ENCODE assay signal across 24 mouse cellular contexts in genomic region chr4:141724594-141724993, GRCm38 (mm10). TPM values are rescaled to one million over a fixed set of nuclear protein-coding genes. Genes with fewer than 3 reads are reported as not detected.
DNase-seq lines count a peak whose midpoint lies in the region; ATAC-seq and TF ChIP-seq lines count a peak whose summit lies in the region.
"Had no signal": no experiment of that assay in that cellular context is flagged by ENCODE, and none has a peak within 500 bp of the region (broad histone marks: within the 10 kb centered on the region; RNA-seq: fewer than 3 reads in every experiment).

No protein-coding gene starts in this region.

- DNase-seq in heart, adult 11 months, result peak; percentile 92
- DNase-seq in kidney, postnatal 0 days (ENCODE audit: low spot score), result peak; percentile 18
- no peak for DNase-seq in kidney, adult 18-20 months
- no peak for DNase-seq in midbrain, embryonic 14.5 days
- DNase-seq: adrenal gland, postnatal 14 days; forebrain, postnatal 0 days; kidney, postnatal 10 days; layer of hippocampus, adult 9-11 months; right cerebral cortex, postnatal 14 days; thymus, postnatal 14 days had no signal

- H3K79me2 ChIP-seq in macrophage (ENCODE audit: inconsistent target), result peaks cover 32% of the 10 kb centered on the region

- ATAC-seq in heart, embryonic 11.5 days (replicated peaks; ENCODE audit: insufficient number of reproducible peaks, low FRiP score, low TSS enrichment), result no peak
- ATAC-seq in kidney, postnatal 0 days (replicated peaks; ENCODE audit: low FRiP score, low read depth), result no peak
- peak; percentile 27 for ATAC-seq in granulocyte monocyte progenitor cell, adult 5-6 weeks (replicated peaks; ENCODE audit: poor library complexity, severe bottlenecking)
- ATAC-seq in forebrain, embryonic 15.5 days (replicated peaks), result no peak
- ATAC-seq in midbrain, embryonic 14.5 days (ENCODE audit: low FRiP score, low TSS enrichment), result no peak
- ATAC-seq: activated CD4-positive, CD25-positive, alpha-beta regulatory T cell, adult 4 months; forebrain, postnatal 0 days; Patski had no signal

- H3K9me3 ChIP-seq in heart, embryonic 11.5 days (replicated peaks; ENCODE audit: control insufficient read depth, low read length), result peaks cover 3% of the 10 kb centered on the region; the same call in 1 of the 2 replicates
- no peaks in the 10 kb centered on the region for H3K9me3 ChIP-seq in kidney, postnatal 0 days (replicated peaks; ENCODE audit: low read length)
- no peaks in the 10 kb centered on the region for H3K9me3 ChIP-seq in forebrain, embryonic 15.5 days
- no peaks in the 10 kb centered on the region for H3K9me3 ChIP-seq in midbrain, embryonic 14.5 days (ENCODE audit: control insufficient read depth, low read length)
- H3K9me3 ChIP-seq: heart, embryonic 10.5 days; limb, embryonic 12.5 days had no signal

- no peak for TF ChIP-seq CTCF in kidney, postnatal 0 days (IDR thresholded peaks at IDR 0.05; ENCODE audit: low read depth)

- H3K4me2 ChIP-seq in heart, embryonic 11.5 days, result no peak overlapping the region
- no peak overlapping the region for H3K4me2 ChIP-seq in kidney, postnatal 0 days (ENCODE audit: low read length)
- no peak overlapping the region for H3K4me2 ChIP-seq in forebrain, embryonic 15.5 days (replicated peaks)
- no peak overlapping the region for H3K4me2 ChIP-seq in midbrain, embryonic 14.5 days (ENCODE audit: low read length)

- H3K27ac ChIP-seq in heart, embryonic 11.5 days (ENCODE audit: low read depth, low read length), result no peak overlapping the region
- no peak overlapping the region for H3K27ac ChIP-seq in kidney, postnatal 0 days
- H3K27ac ChIP-seq in macrophage, result peak overlapping the region; percentile 54
- no peak overlapping the region for H3K27ac ChIP-seq in forebrain, embryonic 15.5 days (replicated peaks)
- H3K27ac ChIP-seq in midbrain, embryonic 14.5 days (replicated peaks; ENCODE audit: low read depth, low read length), result no peak overlapping the region
- H3K27ac ChIP-seq: hindbrain, postnatal 0 days; limb, embryonic 12.5 days had no signal

- 66% methylated on average over 11 of the region's 11 CpGs for WGBS in heart, embryonic 11.5 days (ENCODE audit: insufficient replicate concordance)
- WGBS in kidney, postnatal 0 days, result 34% methylated on average over 11 of the region's 11 CpGs
- WGBS in macrophage (ENCODE audit: missing documents), result 19% methylated on average over 9 of the region's 11 CpGs
- WGBS in forebrain, embryonic 15.5 days, result 72% methylated on average over 11 of the region's 11 CpGs
- WGBS in midbrain, embryonic 14.5 days, result 64% methylated on average over 11 of the region's 11 CpGs

- H3K9ac ChIP-seq in heart, embryonic 11.5 days (ENCODE audit: low read depth, low read length), result no peak overlapping the region
- H3K9ac ChIP-seq in kidney, postnatal 0 days (ENCODE audit: low read depth, low read length), result no peak overlapping the region
- no peak overlapping the region for H3K9ac ChIP-seq in forebrain, embryonic 15.5 days (replicated peaks)
- no peak overlapping the region for H3K9ac ChIP-seq in midbrain, embryonic 14.5 days (replicated peaks; ENCODE audit: low read length)
- H3K9ac ChIP-seq: limb, embryonic 12.5 days had no signal

- peaks cover 5% of the 10 kb centered on the region; the same call in 1 of the 2 replicates for H3K36me3 ChIP-seq in heart, embryonic 11.5 days (ENCODE audit: control insufficient read depth, insufficient read depth, low read length)
- no peaks in the 10 kb centered on the region for H3K36me3 ChIP-seq in kidney, postnatal 0 days (ENCODE audit: insufficient read depth, low read length)
- no peaks in the 10 kb centered on the region for H3K36me3 ChIP-seq in macrophage (ENCODE audit: inconsistent target)
- peaks cover 5% of the 10 kb centered on the region; the same call in 1 of the 2 replicates for H3K36me3 ChIP-seq in forebrain, embryonic 15.5 days
- H3K36me3 ChIP-seq in midbrain, embryonic 14.5 days (ENCODE audit: control insufficient read depth, insufficient read depth, low read length), result no peaks in the 10 kb centered on the region

- peaks cover 17% of the 10 kb centered on the region for H3K4me1 ChIP-seq in heart, embryonic 11.5 days (ENCODE audit: control insufficient read depth, insufficient read depth, low read length)
- H3K4me1 ChIP-seq in kidney, postnatal 0 days (replicated peaks; ENCODE audit: insufficient read depth, low read length), result peaks cover 23% of the 10 kb centered on the region; the same call in 1 of the 2 replicates
- peaks cover 21% of the 10 kb centered on the region for H3K4me1 ChIP-seq in forebrain, embryonic 15.5 days
- H3K4me1 ChIP-seq in midbrain, embryonic 14.5 days (ENCODE audit: control insufficient read depth, insufficient read depth, low read length), result peaks cover 13% of the 10 kb centered on the region

- H3K4me3 ChIP-seq in heart, embryonic 11.5 days (ENCODE audit: low read depth, low read length), result no peak overlapping the region
- H3K4me3 ChIP-seq in kidney, postnatal 0 days (replicated peaks; ENCODE audit: low read depth, low read length), result no peak overlapping the region
- no peak overlapping the region for H3K4me3 ChIP-seq in macrophage (ENCODE audit: inconsistent target)
- no peak overlapping the region for H3K4me3 ChIP-seq in forebrain, embryonic 15.5 days
- H3K4me3 ChIP-seq in midbrain, embryonic 14.5 days (replicated peaks; ENCODE audit: low read depth, low read length), result no peak overlapping the region
- H3K4me3 ChIP-seq: limb, embryonic 12.5 days had no signal

- H3K27me3 ChIP-seq in heart, embryonic 11.5 days (ENCODE audit: control insufficient read depth, insufficient read depth, low read length), result no peaks in the 10 kb centered on the region
- no peaks in the 10 kb centered on the region for H3K27me3 ChIP-seq in kidney, postnatal 0 days (ENCODE audit: insufficient read depth, low read length)
- no peaks in the 10 kb centered on the region for H3K27me3 ChIP-seq in forebrain, embryonic 15.5 days
- no peaks in the 10 kb centered on the region for H3K27me3 ChIP-seq in midbrain, embryonic 14.5 days (ENCODE audit: control insufficient read depth, insufficient read depth, low read length)
- H3K27me3 ChIP-seq: limb, embryonic 12.5 days; Patski had no signal

RNA-seq across cellular contexts. Expression of gene Ddi2, which starts 1.4 kb away (rescaled TPM):
- 13.5 and 13.7 TPM in 2 replicates for polyA plus RNA-seq in heart, embryonic 11.5 days (2014; fragmentation: Nextera tagmentation; extraction: Ambion mirVana)
- 16.4 and 16.8 TPM in 2 replicates for polyA plus RNA-seq in kidney, postnatal 0 days (2015; fragmentation: Nextera tagmentation; extraction: Ambion mirVana)
- 27.4 and 32.9 TPM in 2 replicates for total RNA-seq in granulocyte monocyte progenitor cell, adult 5-6 weeks (2014; fragmentation: Nextera tagmentation)
- 26.8 and 32.7 TPM in 2 replicates for total RNA-seq in granulocyte monocyte progenitor cell, adult 5-6 weeks (2017)
- total RNA-seq in macrophage (2018; cell fraction: chromatin; rRNA removed), result 100 to 1,000 TPM in 3 of 26 experiments, 10 to 100 TPM in 22, 1 to 10 TPM in 1; 9.4 to 105 (median 37.6) TPM
- 10 to 100 TPM; 17.7 to 56.8 (median 37.1) TPM for total RNA-seq in macrophage (2018; cell fraction: cytosol; rRNA removed)
- 10 to 100 TPM; 15.4 to 88.8 (median 34.8) TPM for total RNA-seq in macrophage (2018; cell fraction: nucleus; rRNA removed)
- 32.2 to 37.7 TPM (median 33.4 TPM) in 3 replicates for polyA plus RNA-seq in macrophage (2018)
- polyA plus RNA-seq in forebrain, embryonic 15.5 days (2015; fragmentation: Nextera tagmentation; extraction: Ambion mirVana), result 14.6 and 15.3 TPM in 2 replicates
- polyA plus RNA-seq in midbrain, embryonic 14.5 days (2014; fragmentation: Nextera tagmentation; extraction: Ambion mirVana), result 9.6 and 12.9 TPM in 2 replicates

RNA-seq across cellular contexts. Expression of gene Agmat, which starts 21.9 kb away (rescaled TPM):
- 0.80 and 1.0 TPM in 2 replicates for polyA plus RNA-seq in heart, embryonic 11.5 days (2014; fragmentation: Nextera tagmentation; extraction: Ambion mirVana)
- 1.4 and 1.8 TPM in 2 replicates for polyA plus RNA-seq in kidney, postnatal 0 days (2015; fragmentation: Nextera tagmentation; extraction: Ambion mirVana)
- total RNA-seq in granulocyte monocyte progenitor cell, adult 5-6 weeks (2014; fragmentation: Nextera tagmentation), result not detected in 2 replicates
- total RNA-seq in granulocyte monocyte progenitor cell, adult 5-6 weeks (2017), result not detected in 2 replicates
- not detected for total RNA-seq in macrophage (2018; cell fraction: chromatin; rRNA removed)
- not detected for total RNA-seq in macrophage (2018; cell fraction: cytosol; rRNA removed)
- not detected for total RNA-seq in macrophage (2018; cell fraction: nucleus; rRNA removed)
- not detected in 3 replicates for polyA plus RNA-seq in macrophage (2018)
- not detected in 2 replicates for polyA plus RNA-seq in forebrain, embryonic 15.5 days (2015; fragmentation: Nextera tagmentation; extraction: Ambion mirVana)
- polyA plus RNA-seq in midbrain, embryonic 14.5 days (2014; fragmentation: Nextera tagmentation; extraction: Ambion mirVana), result not detected in 2 replicates
- total RNA-seq: forebrain, postnatal 0 days; gastrocnemius, adult 8-10 months; hematopoietic stem cell, adult 5-6 weeks; hindbrain, postnatal 0 days had no signal
- polyA plus RNA-seq: activated CD4-positive, CD25-positive, alpha-beta regulatory T cell, adult 4 months; forebrain, postnatal 0 days; limb, embryonic 12.5 days; neural tube, embryonic 11.5 days; Patski had no signal

RNA-seq across cellular contexts. Expression of gene Rsc1a1, which starts 39.2 kb away (rescaled TPM):
- polyA plus RNA-seq in heart, embryonic 11.5 days (2014; fragmentation: Nextera tagmentation; extraction: Ambion mirVana), result 1.5 TPM in 1 of 2 replicates, not detected in the other
- polyA plus RNA-seq in kidney, postnatal 0 days (2015; fragmentation: Nextera tagmentation; extraction: Ambion mirVana), result not detected in 2 replicates
- total RNA-seq in granulocyte monocyte progenitor cell, adult 5-6 weeks (2014; fragmentation: Nextera tagmentation), result 6.8 and 15.2 TPM in 2 replicates
- total RNA-seq in granulocyte monocyte progenitor cell, adult 5-6 weeks (2017), result 9.5 and 11.3 TPM in 2 replicates
- 10 to 100 TPM in 19 of 26 experiments, 1 to 10 TPM in 7; 2.2 to 51.7 (median 19.7) TPM for total RNA-seq in macrophage (2018; cell fraction: chromatin; rRNA removed)
- 10 to 100 TPM in 1 of 26 experiments, 1 to 10 TPM in 24, under 1 TPM in 1; 0.75 to 11.8 (median 5.1) TPM for total RNA-seq in macrophage (2018; cell fraction: cytosol; rRNA removed)
- total RNA-seq in macrophage (2018; cell fraction: nucleus; rRNA removed), result 10 to 100 TPM in 16 of 26 experiments, 1 to 10 TPM in 9, under 1 TPM in 1; 0.99 to 31.2 (median 14.4) TPM
- 4.2 to 8.9 TPM in 2 of 3 replicates, not detected in the other for polyA plus RNA-seq in macrophage (2018)
- not detected in 2 replicates for polyA plus RNA-seq in forebrain, embryonic 15.5 days (2015; fragmentation: Nextera tagmentation; extraction: Ambion mirVana)
- not detected in 2 replicates for polyA plus RNA-seq in midbrain, embryonic 14.5 days (2014; fragmentation: Nextera tagmentation; extraction: Ambion mirVana)
- polyA plus RNA-seq: activated CD4-positive, CD25-positive, alpha-beta regulatory T cell, adult 4 months; hindbrain, postnatal 0 days; limb, embryonic 12.5 days; lung, embryonic 16.5 days; neural tube, embryonic 11.5 days; stomach, postnatal 0 days had no signal

RNA-seq across cellular contexts. Expression of gene Plekhm2, which starts 59.9 kb away (rescaled TPM):
- polyA plus RNA-seq in heart, embryonic 11.5 days (2014; fragmentation: Nextera tagmentation; extraction: Ambion mirVana), result 3.5 and 3.9 TPM in 2 replicates
- polyA plus RNA-seq in kidney, postnatal 0 days (2015; fragmentation: Nextera tagmentation; extraction: Ambion mirVana), result 6.0 and 6.2 TPM in 2 replicates
- total RNA-seq in granulocyte monocyte progenitor cell, adult 5-6 weeks (2014; fragmentation: Nextera tagmentation), result 11.5 and 17.0 TPM in 2 replicates
- total RNA-seq in granulocyte monocyte progenitor cell, adult 5-6 weeks (2017), result 7.2 and 11.2 TPM in 2 replicates
- 100 to 1,000 TPM; 143 to 432 (median 230) TPM for total RNA-seq in macrophage (2018; cell fraction: chromatin; rRNA removed)
- 10 to 100 TPM; 31.1 to 84.7 (median 52.3) TPM for total RNA-seq in macrophage (2018; cell fraction: cytosol; rRNA removed)
- 100 to 1,000 TPM in 23 of 26 experiments, 10 to 100 TPM in 3; 82.0 to 320 (median 157) TPM for total RNA-seq in macrophage (2018; cell fraction: nucleus; rRNA removed)
- polyA plus RNA-seq in macrophage (2018), result 44.8 to 76.0 TPM (median 74.2 TPM) in 3 replicates
- 7.6 TPM in 2 replicates for polyA plus RNA-seq in forebrain, embryonic 15.5 days (2015; fragmentation: Nextera tagmentation; extraction: Ambion mirVana)
- polyA plus RNA-seq in midbrain, embryonic 14.5 days (2014; fragmentation: Nextera tagmentation; extraction: Ambion mirVana), result 5.1 and 8.4 TPM in 2 replicates

Comparison
In these comparisons a context has a peak if more than half of its experiments do, and no peak if none do; other contexts are left out.
1. DNase-seq: peak in heart, adult 11 months (single experiment) and kidney, postnatal 0 days (single experiment); none in kidney, adult 18-20 months (single experiment) and midbrain, embryonic 14.5 days (single experiment).